Mouse (Mus musculus) liver, embryonic 11.5 days (tissue): ENCODE measurements at regions not wholly inside any gene's neighbourhood (a gene's known extent, or its start where the extent isn't known, plus 50 kb on each side); places are given as distances from the start of the nearest gene placed in this dataset.

Experiments used
- ATAC-seq: fragments of 200-750 bp; cut with Nextera tagmentation; replicated peaks from 2 replicates; pipeline ENCODE4 v1.8.0; 2017; ENCODE audit warnings: moderate number of reproducible peaks, mild to moderate bottlenecking, moderate TSS enrichment, moderate library complexity; ENCODE audit not compliant: low FRiP score
- DNase-seq: peaks from one replicate; pipeline ENCODE4 v3.0.0-alpha.2; 2017; ENCODE audit warnings: low spot score
- H3K27ac ChIP-seq: fragments of 300-500 bp; sonication (generic); 2 replicates; pipeline ENCODE4 v1.5.1; 2014; ENCODE audit warnings: mild to moderate bottlenecking, low read depth, low read length, control low read depth
- H3K27me3 ChIP-seq: fragments of 300-500 bp; sonication (generic); replicated peaks from 2 replicates; pipeline ENCODE4 v1.6.1; 2014; ENCODE audit warnings: low read length, mixed read lengths; ENCODE audit not compliant: control insufficient read depth, insufficient read depth
- H3K36me3 ChIP-seq: fragments of 300-500 bp; sonication (generic); 2 replicates; pipeline ENCODE4 v1.6.1; 2014; ENCODE audit warnings: mild to moderate bottlenecking, low read length, moderate library complexity, mixed read lengths; ENCODE audit not compliant: control insufficient read depth, insufficient read depth
- H3K4me1 ChIP-seq: fragments of 300-500 bp; sonication (generic); replicated peaks from 2 replicates; pipeline ENCODE4 v1.6.1; 2014; ENCODE audit warnings: low read length, mixed read lengths; ENCODE audit not compliant: control insufficient read depth, insufficient read depth
- H3K4me2 ChIP-seq: fragments of 300-500 bp; sonication (generic); 2 replicates; pipeline ENCODE4 v1.6.1; 2014; ENCODE audit warnings: mild to moderate bottlenecking, control low read depth, moderate library complexity
- H3K4me3 ChIP-seq: fragments of 300-500 bp; sonication (generic); 2 replicates; pipeline ENCODE4 v1.5.1; 2014; ENCODE audit warnings: low read depth, low read length, control low read depth
- H3K9ac ChIP-seq: fragments of 300-500 bp; sonication (generic); 2 replicates; pipeline ENCODE4 v1.6.1; 2014; ENCODE audit warnings: low read depth, low read length, control low read depth
- H3K9me3 ChIP-seq: fragments of 300-500 bp; sonication (generic); 2 replicates; pipeline ENCODE4 v1.6.1; 2016; ENCODE audit warnings: low read length, inconsistent platforms, mixed read lengths; ENCODE audit not compliant: control insufficient read depth
- WGBS: fragments of 180-500 bp; shearing (Covaris S2); extraction: QIAGEN DNeasy Blood & Tissue Kit; methylation state at CpG from one replicate; pipeline ENCODE4 v1.1.7; 2014; 5-methylcytosine and 5-hydroxymethylcytosine counted together

DNA sequence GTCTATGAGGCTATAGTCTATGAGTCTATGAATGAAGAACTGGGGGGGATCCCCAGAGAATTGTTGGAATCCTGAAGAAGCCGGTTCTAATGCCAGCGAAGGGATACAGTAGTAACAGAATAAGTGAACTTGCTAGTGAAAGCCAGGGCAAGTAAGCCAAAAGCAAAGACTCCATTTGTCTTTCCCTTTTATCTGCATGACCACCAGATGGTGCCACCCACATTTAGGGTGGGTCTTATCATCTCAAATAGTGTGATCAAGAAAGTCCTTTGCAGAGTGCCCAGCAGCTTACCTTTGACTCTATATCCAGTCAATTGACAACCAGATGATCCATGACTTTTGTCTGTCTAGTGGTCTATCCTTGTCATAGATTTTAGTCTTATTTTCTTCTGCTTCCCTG is 184.2 kb upstream of the Nmur2 start:
- DNase-seq, result no peak
- 78% methylated on average over 2 of the region's 2 CpGs for WGBS
- H3K4me3 ChIP-seq, result no peak overlapping the region
- H3K27me3 ChIP-seq, result no peaks in the 10 kb centered on the region
- no peaks in the 10 kb centered on the region for H3K4me1 ChIP-seq
- ATAC-seq, result no peak
- no peaks in the 10 kb centered on the region for H3K36me3 ChIP-seq
- H3K9me3 ChIP-seq, result no peaks in the 10 kb centered on the region
- no peak overlapping the region for H3K4me2 ChIP-seq
- H3K9ac ChIP-seq, result no peak overlapping the region
- H3K27ac ChIP-seq, result no peak overlapping the region

- 69% methylated on average over 2 of the region's 2 CpGs for WGBS
Observed at GRCm38 (mm10) chr11:56215706-56216105, 174.9 kb upstream of the Nmur2 start.

DNA sequence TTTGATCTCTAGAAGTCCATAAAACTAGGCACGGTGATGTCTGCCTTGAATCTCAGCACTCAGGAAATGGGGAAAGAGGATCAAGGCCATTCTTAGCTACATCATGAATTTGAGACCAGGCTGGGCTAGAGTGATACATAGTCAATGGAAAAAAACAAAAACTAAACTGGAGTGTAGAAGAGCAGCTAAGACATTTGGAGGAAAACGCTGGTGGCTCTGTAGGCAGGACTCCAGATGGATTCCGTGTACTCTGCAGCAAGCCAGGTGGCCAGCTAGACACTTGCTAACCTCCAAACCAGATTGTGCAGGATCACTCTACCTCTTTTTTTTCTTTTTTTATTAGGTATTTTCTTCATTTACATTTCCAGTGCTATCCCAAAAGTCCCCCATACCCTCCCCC is 161.0 kb upstream of the Nmur2 start:
- ATAC-seq (no peak), DNase-seq (no peak)
- no peaks in the 10 kb centered on the region for H3K36me3 ChIP-seq
- no peak overlapping the region for H3K27ac ChIP-seq
- no peaks in the 10 kb centered on the region for H3K4me1 ChIP-seq
- no peak overlapping the region for H3K4me2 ChIP-seq
- 81% methylated on average over 3 of the region's 3 CpGs for WGBS
- H3K27me3 ChIP-seq, result no peaks in the 10 kb centered on the region
- no peaks in the 10 kb centered on the region for H3K9me3 ChIP-seq
- H3K9ac ChIP-seq, result no peak overlapping the region
- H3K4me3 ChIP-seq, result no peak overlapping the region

More at GRCm38 (mm10) chr11:56215706-56216105, 174.9 kb upstream of the Nmur2 start:
- Histone ChIP-seq H3K27me3 (no peaks in the 10 kb centered on the region), H3K27ac (no peak overlapping the region), H3K9me3 (no peaks in the 10 kb centered on the region; the same call in 1 of the 2 replicates), H3K4me2 (no peak overlapping the region), H3K36me3 (no peaks in the 10 kb centered on the region), H3K4me3 (no peak overlapping the region), H3K4me1 (no peaks in the 10 kb centered on the region), H3K9ac (no peak overlapping the region)
- no peak for ATAC-seq
- no peak for DNase-seq

DNA sequence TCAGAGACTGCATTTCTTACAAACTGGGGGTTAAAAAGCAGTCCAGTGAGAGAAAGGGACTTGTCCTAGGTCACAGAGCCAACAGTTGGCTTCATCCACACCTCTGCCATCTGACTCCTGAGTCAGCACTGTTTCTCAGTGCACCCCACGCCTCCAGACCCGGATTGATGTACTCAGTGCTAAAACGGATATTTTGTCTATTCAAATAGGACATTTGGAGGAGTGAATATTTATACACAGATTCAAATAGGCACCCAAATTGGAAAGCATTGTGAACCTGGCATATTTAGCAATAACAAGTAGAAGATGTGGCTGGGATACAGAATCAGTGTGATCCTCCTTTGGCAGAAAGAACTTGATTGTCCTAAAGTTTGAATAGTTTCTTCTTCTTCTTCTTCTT is 154.5 kb upstream of the Nmur2 start:
- 66% methylated on average over 3 of the region's 3 CpGs for WGBS
- no peak overlapping the region for H3K4me2 ChIP-seq
- DNase-seq, result no peak

DNA sequence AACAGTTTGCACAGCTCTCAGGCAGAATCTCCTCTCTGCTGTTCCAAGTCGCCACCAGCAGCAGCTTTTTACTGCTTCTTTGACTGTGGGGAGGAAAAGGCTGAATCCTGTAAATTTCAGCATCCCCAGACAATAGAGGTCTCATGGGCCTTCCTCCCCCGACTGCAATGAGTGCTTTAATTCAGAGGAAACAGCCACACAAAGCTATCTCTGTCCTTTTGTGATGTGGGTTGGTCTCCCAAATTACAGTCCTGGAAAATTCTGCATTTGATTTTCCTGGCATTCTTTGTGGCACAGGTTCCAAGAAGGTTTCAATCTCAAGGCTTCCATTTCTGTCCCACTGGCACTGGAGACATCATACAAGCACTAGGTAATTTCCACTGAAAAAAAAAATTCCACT is 152.6 kb upstream of the Nmur2 start:
- Histone ChIP-seq H3K9me3 (no peaks in the 10 kb centered on the region), H3K4me3 (no peak overlapping the region), H3K36me3 (no peaks in the 10 kb centered on the region), H3K27me3 (no peaks in the 10 kb centered on the region), H3K27ac (no peak overlapping the region), H3K4me2 (no peak overlapping the region), H3K4me1 (no peaks in the 10 kb centered on the region), H3K9ac (no peak overlapping the region)
- WGBS, result 45% methylated on average over 2 of the region's 2 CpGs
- ATAC-seq (no peak), DNase-seq (no peak)

More for the DNA sequence above, 154.5 kb upstream of the Nmur2 start:
- no peak overlapping the region for H3K9ac ChIP-seq
- no peak for ATAC-seq
- H3K27me3 ChIP-seq, result no peaks in the 10 kb centered on the region
- H3K4me1 ChIP-seq, result no peaks in the 10 kb centered on the region
- no peaks in the 10 kb centered on the region for H3K36me3 ChIP-seq
- no peak overlapping the region for H3K27ac ChIP-seq
- no peak overlapping the region for H3K4me3 ChIP-seq
- no peaks in the 10 kb centered on the region for H3K9me3 ChIP-seq

DNA sequence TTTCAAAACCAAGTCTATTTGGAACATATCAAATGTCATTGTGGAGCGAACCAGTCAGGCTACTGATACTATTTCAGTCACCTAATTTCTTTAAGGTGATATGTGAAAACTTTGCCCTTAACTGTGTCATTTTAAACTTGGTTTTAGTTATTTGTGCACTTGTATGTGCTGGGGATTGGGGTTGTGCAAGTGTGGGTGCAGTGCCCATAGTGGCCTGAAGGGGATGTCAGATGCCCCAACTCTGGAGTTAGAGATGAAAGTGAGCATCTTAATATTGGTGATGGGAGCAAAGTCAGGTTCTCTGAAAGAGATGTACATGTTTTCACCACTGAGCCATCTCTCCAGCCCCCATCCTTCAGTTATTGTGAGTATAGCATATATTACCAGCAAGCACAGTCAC is 133.1 kb upstream of the Nmur2 start:
- DNase-seq (no peak), ATAC-seq (no peak)
- Histone ChIP-seq H3K36me3 (no peaks in the 10 kb centered on the region), H3K4me1 (no peaks in the 10 kb centered on the region), H3K9me3 (no peaks in the 10 kb centered on the region), H3K27ac (no peak overlapping the region), H3K9ac (no peak overlapping the region), H3K4me2 (no peak overlapping the region), H3K27me3 (no peaks in the 10 kb centered on the region), H3K4me3 (no peak overlapping the region)
- WGBS, result 82% methylated on average over 1 of the region's 1 CpGs

DNA sequence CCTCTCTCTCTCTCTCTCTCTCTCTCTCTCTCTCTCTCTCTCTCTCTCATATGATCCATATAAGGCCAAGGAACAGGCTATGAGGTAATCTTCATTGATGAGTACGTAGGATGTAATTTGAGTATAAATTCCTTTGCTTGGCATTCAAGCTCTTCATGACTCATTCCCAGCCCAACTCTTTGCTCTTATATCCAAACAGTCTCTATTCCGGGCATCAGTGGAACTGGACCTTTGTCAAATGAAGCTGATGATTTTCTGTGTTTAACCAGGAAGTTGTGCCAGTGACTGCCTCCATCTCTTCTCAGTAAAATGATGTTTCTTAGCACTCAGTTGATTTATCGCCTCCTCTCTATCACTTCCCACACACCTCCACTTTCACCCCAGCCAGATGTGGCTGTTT is 132.4 kb upstream of the Nmur2 start:
- no peaks in the 10 kb centered on the region for H3K4me1 ChIP-seq

GRCm38 (mm10) chr11:56169576-56169975 is 128.8 kb upstream of the Nmur2 start:
- no peak for DNase-seq
- no peak for ATAC-seq
- Histone ChIP-seq H3K4me2 (no peak overlapping the region), H3K4me1 (no peaks in the 10 kb centered on the region), H3K27me3 (no peaks in the 10 kb centered on the region), H3K9me3 (no peaks in the 10 kb centered on the region), H3K4me3 (no peak overlapping the region), H3K27ac (no peak overlapping the region), H3K36me3 (no peaks in the 10 kb centered on the region), H3K9ac (no peak overlapping the region)
- 77% methylated on average over 9 of the region's 9 CpGs for WGBS

More for the DNA sequence above, 132.4 kb upstream of the Nmur2 start:
- Histone ChIP-seq H3K9me3 (no peaks in the 10 kb centered on the region), H3K27me3 (no peaks in the 10 kb centered on the region), H3K4me2 (no peak overlapping the region), H3K4me3 (no peak overlapping the region), H3K27ac (no peak overlapping the region), H3K9ac (no peak overlapping the region), H3K36me3 (no peaks in the 10 kb centered on the region)
- 80% methylated on average over 3 of the region's 3 CpGs for WGBS
- ATAC-seq, result no peak
- DNase-seq, result no peak

GRCm38 (mm10) chr11:56166849-56167248 is 126.0 kb upstream of the Nmur2 start:
- H3K27me3 ChIP-seq, result no peaks in the 10 kb centered on the region
- no peaks in the 10 kb centered on the region for H3K9me3 ChIP-seq
- no peaks in the 10 kb centered on the region for H3K36me3 ChIP-seq
- H3K4me2 ChIP-seq, result no peak overlapping the region
- H3K9ac ChIP-seq, result no peak overlapping the region
- no peak overlapping the region for H3K27ac ChIP-seq
- DNase-seq, result no peak
- no peak for ATAC-seq
- 63% methylated on average over 2 of the region's 2 CpGs for WGBS
- H3K4me3 ChIP-seq, result no peak overlapping the region
- no peaks in the 10 kb centered on the region for H3K4me1 ChIP-seq
